19 mouse cellular contexts compared by ENCODE assay signal in genomic region chr8:120371146-120371545, GRCm38 (mm10).
A peak's percentile ranks its signal among the peaks of the same experiment; 100 is the strongest.
DNase-seq lines count a peak whose midpoint lies in the region; ATAC-seq and TF ChIP-seq lines count a peak whose summit lies in the region.
"Had no signal": no experiment of that assay in that cellular context is flagged by ENCODE, and none has a peak within 500 bp of the region (broad histone marks: within the 10 kb centered on the region; RNA-seq: fewer than 3 reads in every experiment).

No protein-coding gene starts in this region.

- peak overlapping the region; percentile 28; the same call in 1 of the 2 replicates for H3K27ac ChIP-seq in gastrocnemius, adult 2 months
- H3K27ac ChIP-seq in heart, postnatal 0 days (ENCODE audit: low read depth) = peak overlapping the region; percentile 52
- peak overlapping the region; percentile 42; the same call in 1 of the 2 replicates for H3K27ac ChIP-seq in limb, embryonic 10.5 days
- H3K27ac ChIP-seq: left cerebral cortex, adult 2 months; macrophage; stomach, embryonic 15.5 days had no signal

- no peaks in the 10 kb centered on the region for H3K27me3 ChIP-seq in heart, postnatal 0 days (ENCODE audit: control insufficient read depth, insufficient read depth, low read length)
- no peaks in the 10 kb centered on the region; the same call in 1 of the 2 replicates for H3K27me3 ChIP-seq in limb, embryonic 10.5 days (ENCODE audit: low read depth, poor library complexity, severe bottlenecking)
- H3K27me3 ChIP-seq: stomach, embryonic 15.5 days had no signal

- H3K4me2 ChIP-seq in heart, postnatal 0 days (ENCODE audit: low read depth, low read length) = no peak overlapping the region
- H3K4me2 ChIP-seq: stomach, embryonic 15.5 days had no signal

- TF ChIP-seq CTCF in gastrocnemius, adult 2 months (IDR thresholded peaks at IDR 0.05) = no peak
- TF ChIP-seq CTCF in heart, postnatal 0 days (IDR thresholded peaks at IDR 0.05; ENCODE audit: low read depth) = no peak

- H3K9ac ChIP-seq in heart, postnatal 0 days (replicated peaks; ENCODE audit: low read depth, low read length) = no peak overlapping the region
- H3K9ac ChIP-seq: stomach, embryonic 15.5 days had no signal

- no peak for TF ChIP-seq EP300 in heart, postnatal 0 days (IDR thresholded peaks at IDR 0.05; ENCODE audit: low read depth)

- H3K4me1 ChIP-seq in heart, postnatal 0 days (ENCODE audit: control insufficient read depth, insufficient read depth) = peaks cover 63% of the 10 kb centered on the region
- H3K4me1 ChIP-seq in limb, embryonic 10.5 days = peaks cover 93% of the 10 kb centered on the region

- DNase-seq in gastrocnemius, adult 2 months = no peak
- no peak for DNase-seq in gastrocnemius, postnatal 25 days
- no peak for DNase-seq in heart, postnatal 0 days (ENCODE audit: low spot score)
- no peak for DNase-seq in heart, adult 11 months
- DNase-seq in 416B (ENCODE audit: low read depth) = peak; percentile 62
- DNase-seq in limb, embryonic 10.5 days (ENCODE audit: low spot score) = no peak
- DNase-seq in B cell, adult 2 months = no peak
- no peak for DNase-seq in layer of hippocampus, postnatal 10 days (ENCODE audit: low spot score in 2 of 2)
- DNase-seq: adrenal gland, postnatal 36 days; cerebellum, adult 9-10 months; kidney, postnatal 10 days; midbrain, embryonic 14.5 days had no signal

- 52% methylated on average over 5 of the region's 5 CpGs for WGBS in heart, postnatal 0 days
- 83% methylated on average over 5 of the region's 5 CpGs for WGBS in limb, embryonic 10.5 days

- intact Hi-C loops in gastrocnemius, adult 2 months (cut with DNase I) = no loop called here

- no peak overlapping the region for H3K4me3 ChIP-seq in gastrocnemius, adult 2 months
- H3K4me3 ChIP-seq in heart, postnatal 0 days (ENCODE audit: low read depth, low read length) = no peak overlapping the region
- H3K4me3 ChIP-seq in limb, embryonic 10.5 days = no peak overlapping the region
- H3K4me3 ChIP-seq: layer of hippocampus, adult 2 months; left cerebral cortex, adult 2 months; stomach, embryonic 15.5 days had no signal

- no peaks in the 10 kb centered on the region for H3K9me3 ChIP-seq in heart, postnatal 0 days (replicated peaks; ENCODE audit: control insufficient read depth, low read length)
- H3K9me3 ChIP-seq in limb, embryonic 10.5 days (replicated peaks) = no peaks in the 10 kb centered on the region
- H3K9me3 ChIP-seq: stomach, embryonic 15.5 days had no signal

- no peaks in the 10 kb centered on the region for H3K36me3 ChIP-seq in heart, postnatal 0 days (replicated peaks; ENCODE audit: control insufficient read depth, insufficient read depth, low read length)
- H3K36me3 ChIP-seq in limb, embryonic 10.5 days = no peaks in the 10 kb centered on the region
- H3K36me3 ChIP-seq: stomach, embryonic 15.5 days had no signal

- no peak for ATAC-seq in heart, postnatal 0 days (ENCODE audit: insufficient read depth, low read depth)
- ATAC-seq: forebrain, embryonic 14.5 days; hindbrain, embryonic 16.5 days; intestine, postnatal 0 days had no signal
